Mouse (Mus musculus) neural tube, embryonic 11.5 days (tissue): Measurements from ENCODE around the gene Arnt. TPM values are rescaled to one million over a fixed set of nuclear protein-coding genes. Genes with fewer than 3 reads are reported as not detected.
"Not testable (repeated sequence)": the region's sequence is repeated elsewhere in the genome, so short reads cannot be mapped to it uniquely, and the experiment has no call there.

Experiments
- ATAC-seq: fragments of 200-750 bp; cut with Nextera tagmentation; 2 replicates; pipeline ENCODE4 v1.8.0; 2017; ENCODE audit warnings: moderate number of reproducible peaks, mild to moderate bottlenecking, moderate TSS enrichment, moderate library complexity; ENCODE audit not compliant: insufficient read depth, low FRiP score, low TSS enrichment
- DNase-seq: peaks from one replicate; pipeline ENCODE4 v3.0.0-alpha.2; 2015; ENCODE audit warnings: low spot score
- H3K27ac ChIP-seq: fragments of 300-500 bp; sonication (generic); 2 replicates; pipeline ENCODE4 v1.5.1; 2014; ENCODE audit warnings: low read depth, mild to moderate bottlenecking, low read length
- H3K27me3 ChIP-seq: fragments of 300-500 bp; sonication (generic); 2 replicates; pipeline ENCODE4 v1.6.1; 2014; ENCODE audit warnings: mild to moderate bottlenecking, low read length, mixed read lengths; ENCODE audit not compliant: control insufficient read depth, insufficient read depth
- H3K36me3 ChIP-seq: fragments of 300-500 bp; sonication (generic); 2 replicates; pipeline ENCODE4 v1.6.1; 2014; ENCODE audit warnings: mild to moderate bottlenecking, low read length, moderate library complexity, mixed read lengths; ENCODE audit not compliant: control insufficient read depth, insufficient read depth
- H3K4me1 ChIP-seq: fragments of 300-500 bp; sonication (generic); 2 replicates; pipeline ENCODE4 v1.6.1; 2014; ENCODE audit warnings: low read length, mixed read lengths; ENCODE audit not compliant: control insufficient read depth, insufficient read depth
- H3K4me2 ChIP-seq: fragments of 300-500 bp; sonication (generic); 2 replicates; pipeline ENCODE4 v1.6.1; 2014; ENCODE audit warnings: low read depth, mild to moderate bottlenecking, moderate library complexity
- H3K4me3 ChIP-seq: fragments of 300-500 bp; sonication (generic); 2 replicates; pipeline ENCODE4 v1.5.1; 2014; ENCODE audit warnings: low read depth, low read length
- H3K9ac ChIP-seq: fragments of 300-500 bp; sonication (generic); 2 replicates; pipeline ENCODE4 v1.6.1; 2014; ENCODE audit warnings: mild to moderate bottlenecking, low read length
- H3K9me3 ChIP-seq: fragments of 300-500 bp; sonication (generic); 2 replicates; pipeline ENCODE4 v1.6.1; 2016; ENCODE audit warnings: low read length; ENCODE audit not compliant: control insufficient read depth
- WGBS: fragments of 180-500 bp; shearing (Covaris S2); extraction: QIAGEN DNeasy Blood & Tissue Kit; methylation state at CpG from one replicate; pipeline ENCODE4 v1.1.7; 2014; 5-methylcytosine and 5-hydroxymethylcytosine counted together
- polyA plus RNA-seq: library from polyadenylated mRNA; unstranded; fragments of >200 nt; fragmentation: Nextera tagmentation; extraction: Ambion mirVana; gene quantifications from 2 replicates; pipeline ENCODE4 v1.2.1, GENCODE M21; 2014

Arnt gene
- polyA plus RNA-seq, 1 experiment from 2014 or later = 27.2 TPM

DNA sequence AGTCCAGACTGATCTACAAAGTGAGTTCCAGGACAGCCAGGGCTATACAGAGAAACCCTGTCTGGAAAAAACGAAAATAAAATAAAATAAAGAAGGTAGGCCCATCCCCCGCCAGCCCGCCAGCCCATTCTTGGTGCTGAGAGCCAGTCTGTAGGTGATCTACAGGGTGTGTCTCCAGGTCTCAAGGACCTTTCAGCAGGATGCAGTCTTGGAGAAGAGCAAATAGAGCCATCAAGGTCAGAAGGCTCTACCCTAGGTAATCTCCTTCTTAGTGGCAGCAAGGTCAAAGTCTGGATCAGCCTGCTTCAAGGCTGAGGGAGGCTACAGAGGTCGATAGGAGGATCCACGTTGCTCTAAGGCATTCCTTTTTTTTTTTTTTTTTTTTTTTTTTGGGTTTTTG lies 7.7 kb upstream of the Arnt start:
- not testable (repeated sequence) for H3K4me2 ChIP-seq, H3K36me3 ChIP-seq, H3K4me1 ChIP-seq, H3K27ac ChIP-seq, H3K4me3 ChIP-seq, H3K27me3 ChIP-seq, DNase-seq, ATAC-seq, H3K9me3 ChIP-seq, H3K9ac ChIP-seq
- WGBS = 87% methylated on average over 5 of the region's 5 CpGs

DNA sequence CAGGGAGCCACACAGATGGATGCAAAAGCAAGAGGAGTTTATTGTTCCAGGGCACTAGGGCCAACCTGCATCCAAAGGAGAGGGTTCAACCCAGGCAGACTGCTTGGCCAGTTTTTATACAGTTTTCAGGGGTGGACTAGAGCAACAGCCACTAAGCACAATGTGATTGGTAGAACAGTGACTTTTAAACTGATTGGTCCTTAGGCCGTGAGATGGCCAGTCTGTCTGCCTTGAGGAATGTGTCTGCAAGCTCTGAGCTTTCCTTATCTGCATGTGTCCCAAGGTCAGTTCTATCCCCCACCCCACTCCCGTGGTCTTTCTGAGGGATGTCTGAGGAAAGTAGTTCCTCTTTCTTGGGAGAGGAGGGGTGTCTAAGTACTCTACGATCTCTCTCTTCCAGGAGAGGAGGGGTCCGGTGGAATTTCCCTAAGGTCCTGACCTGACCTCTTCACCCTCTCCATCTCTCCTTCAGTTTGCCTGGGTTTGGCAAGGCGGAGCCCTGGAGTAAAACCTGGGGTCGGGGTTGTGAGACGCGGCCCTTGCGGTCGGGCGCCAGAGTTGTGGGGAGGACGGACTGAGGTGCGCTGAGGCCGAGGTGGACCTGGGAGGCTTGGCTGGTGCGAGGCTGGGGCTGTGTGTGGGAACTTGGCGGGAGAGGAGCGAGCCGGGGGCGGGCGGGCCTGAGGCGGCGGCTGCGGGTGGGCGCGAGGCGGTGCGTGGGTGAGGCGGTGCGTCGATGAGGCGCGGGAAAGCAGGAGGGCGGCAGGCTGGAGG lies 6.9 kb upstream of the Arnt start:
- DNase-seq, H3K9ac ChIP-seq, H3K27ac ChIP-seq, H3K36me3 ChIP-seq, H3K27me3 ChIP-seq, H3K4me1 ChIP-seq, H3K9me3 ChIP-seq: not testable (repeated sequence)
- peak; percentile 68 for ATAC-seq
- Histone ChIP-seq H3K4me3 (peak overlapping the region; percentile 23), H3K4me2 (peak overlapping the region; percentile 39)
- WGBS = 49% methylated on average over 8 of the region's 33 CpGs

DNA sequence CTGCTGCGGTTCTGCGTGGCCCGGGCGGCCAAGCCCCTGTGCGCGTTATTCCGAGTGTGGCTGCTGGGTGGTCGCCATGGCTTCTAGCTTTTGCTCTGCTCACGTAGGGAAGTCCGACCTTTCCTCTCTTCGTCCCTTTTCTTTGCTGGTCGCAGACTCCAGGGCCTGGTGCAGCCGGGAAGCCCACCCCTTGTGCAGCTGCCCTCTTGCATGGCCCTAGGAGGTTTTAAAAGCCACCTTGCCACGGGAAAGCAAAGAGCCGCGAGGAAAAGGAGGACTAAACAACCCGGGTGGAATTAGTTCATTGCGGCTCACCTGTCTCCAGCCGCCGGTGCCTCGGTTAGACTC lies 6.3 kb upstream of the Arnt start:
- not testable (repeated sequence) for H3K9me3 ChIP-seq, H3K36me3 ChIP-seq, ATAC-seq, H3K27ac ChIP-seq, DNase-seq, H3K4me1 ChIP-seq, H3K9ac ChIP-seq, H3K27me3 ChIP-seq
- 19% methylated on average over 12 of the region's 21 CpGs for WGBS
- peak overlapping the region; percentile 23 for H3K4me3 ChIP-seq
- peak overlapping the region; percentile 39 for H3K4me2 ChIP-seq

DNA sequence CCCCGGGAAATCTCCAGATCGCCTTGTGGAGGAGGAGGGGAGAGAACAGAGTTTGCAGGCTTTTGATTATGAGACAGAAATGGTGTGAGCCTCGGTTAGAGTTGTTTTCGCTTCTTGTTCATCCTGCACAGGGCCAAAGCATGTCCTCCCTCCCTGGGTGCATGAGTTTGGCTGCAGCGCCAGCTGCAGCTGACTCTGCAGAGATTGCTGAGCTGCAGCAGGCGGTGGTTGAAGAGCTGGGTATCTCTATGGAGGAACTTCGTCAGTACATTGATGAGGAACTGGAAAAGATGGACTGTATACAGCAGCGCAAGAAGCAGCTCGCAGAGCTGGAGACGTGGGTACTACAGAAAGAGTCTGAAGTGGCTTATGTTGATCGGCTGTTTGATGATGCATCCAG lies 5.8 kb upstream of the Arnt start:
- not testable (repeated sequence) for H3K9ac ChIP-seq, DNase-seq, H3K36me3 ChIP-seq, H3K4me2 ChIP-seq, H3K27ac ChIP-seq, H3K4me3 ChIP-seq, H3K9me3 ChIP-seq, H3K4me1 ChIP-seq, ATAC-seq, H3K27me3 ChIP-seq
- WGBS = 71% methylated on average over 3 of the region's 11 CpGs

DNA sequence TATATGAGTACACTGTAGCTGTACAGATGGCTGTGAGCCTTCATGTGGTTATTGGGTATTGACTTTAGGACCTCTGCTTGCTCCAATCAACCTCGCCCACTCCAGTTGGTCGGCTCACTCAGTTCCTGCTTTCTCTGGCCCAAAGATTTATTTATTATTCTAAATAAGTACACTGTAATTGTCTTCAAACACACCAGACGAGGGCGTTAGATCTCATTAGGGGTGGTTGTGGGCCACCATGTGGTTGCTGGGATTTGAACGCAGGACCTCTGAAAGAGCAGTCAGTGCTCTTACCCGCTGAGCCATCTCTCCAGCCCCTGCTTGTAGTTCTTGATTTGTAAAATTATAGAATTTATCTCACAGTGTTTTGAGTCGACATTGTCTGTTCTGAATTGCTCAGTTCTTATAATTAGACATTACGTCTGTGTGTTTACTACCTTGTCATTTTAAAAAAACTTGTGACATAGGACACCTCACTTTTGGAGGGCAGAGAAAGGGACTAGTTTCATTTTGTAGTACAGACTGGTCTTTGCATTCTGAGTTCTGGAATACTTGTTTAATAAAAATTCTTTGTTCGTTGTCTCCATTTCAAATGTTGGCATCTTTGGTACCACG lies 780 bp upstream of the Arnt start:
- peaks cover 5% of the 10 kb centered on the region for H3K4me1 ChIP-seq
- WGBS = 77% methylated on average over 10 of the region's 10 CpGs
- H3K27ac ChIP-seq = no peak overlapping the region
- H3K36me3 ChIP-seq = 0 out of 2 replicates have a peak, but pooled peaks cover 2% of the 10 kb centered on the region
- no peak overlapping the region for H3K9ac ChIP-seq
- peak overlapping the region; percentile 34; the same call in 1 of the 2 replicates for H3K4me2 ChIP-seq
- DNase-seq (no peak), ATAC-seq (no peak)
- H3K9me3 ChIP-seq = no peaks in the 10 kb centered on the region
- no peak overlapping the region for H3K4me3 ChIP-seq
- no peaks in the 10 kb centered on the region for H3K27me3 ChIP-seq

DNA sequence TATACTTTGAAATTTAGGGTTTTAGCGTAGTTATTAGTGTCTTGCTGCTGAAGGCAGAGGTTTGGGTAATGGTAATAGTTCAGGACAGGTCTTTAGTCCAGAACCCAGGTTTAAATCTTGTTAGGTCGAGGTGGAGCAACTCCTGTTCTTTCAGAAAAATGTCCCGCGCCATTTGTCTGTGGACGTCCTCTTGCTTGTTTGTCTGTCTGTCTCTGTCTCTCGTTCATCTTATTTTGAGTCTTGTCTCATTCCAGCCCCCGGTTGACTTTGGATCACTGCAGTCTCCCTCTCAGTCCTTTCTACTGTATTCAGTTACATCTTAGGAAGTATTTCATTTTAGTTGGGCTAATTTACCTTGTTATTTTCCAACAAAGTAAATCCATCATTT lies 789 bp downstream of the Arnt start:
- Histone ChIP-seq H3K36me3 (0 out of 2 replicates have a peak, but pooled peaks cover 2% of the 10 kb centered on the region), H3K4me1 (peaks cover 5% of the 10 kb centered on the region), H3K27ac (no peak overlapping the region), H3K27me3 (no peaks in the 10 kb centered on the region), H3K4me3 (peak overlapping the region; percentile 93), H3K9me3 (no peaks in the 10 kb centered on the region), H3K4me2 (peak overlapping the region; percentile 71), H3K9ac (peak overlapping the region; percentile 84)
- no peak for DNase-seq
- 7% methylated on average over 7 of the region's 7 CpGs for WGBS
- no peak for ATAC-seq

DNA sequence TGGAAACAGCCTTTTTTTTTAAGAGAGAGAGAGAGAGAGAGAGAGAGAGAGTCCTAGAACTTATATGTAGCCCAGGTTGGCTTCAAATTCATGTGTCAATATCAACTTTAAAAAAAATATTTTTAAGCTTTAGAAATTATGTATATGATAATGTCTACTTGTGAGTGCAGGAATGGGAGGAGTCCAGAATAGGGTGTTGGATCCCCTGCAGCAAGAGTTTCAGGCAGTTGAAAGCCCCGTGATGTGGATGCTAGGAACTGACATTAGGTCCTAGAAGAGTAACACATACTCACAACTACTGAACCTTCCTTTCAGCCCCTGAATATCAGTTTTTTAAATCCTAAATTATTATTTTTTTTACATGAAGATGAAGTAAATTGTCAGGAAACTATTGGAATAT lies 1.4 kb downstream of the Arnt start:
- Histone ChIP-seq H3K27me3 (no peaks in the 10 kb centered on the region), H3K4me3 (no peak overlapping the region), H3K4me2 (no peak overlapping the region), H3K27ac (no peak overlapping the region), H3K9me3 (no peaks in the 10 kb centered on the region), H3K36me3 (0 out of 2 replicates have a peak, but pooled peaks cover 2% of the 10 kb centered on the region), H3K4me1 (peaks cover 5% of the 10 kb centered on the region), H3K9ac (no peak overlapping the region)
- WGBS = 73% methylated on average over 1 of the region's 1 CpGs
- DNase-seq (no peak), ATAC-seq (no peak)

DNA sequence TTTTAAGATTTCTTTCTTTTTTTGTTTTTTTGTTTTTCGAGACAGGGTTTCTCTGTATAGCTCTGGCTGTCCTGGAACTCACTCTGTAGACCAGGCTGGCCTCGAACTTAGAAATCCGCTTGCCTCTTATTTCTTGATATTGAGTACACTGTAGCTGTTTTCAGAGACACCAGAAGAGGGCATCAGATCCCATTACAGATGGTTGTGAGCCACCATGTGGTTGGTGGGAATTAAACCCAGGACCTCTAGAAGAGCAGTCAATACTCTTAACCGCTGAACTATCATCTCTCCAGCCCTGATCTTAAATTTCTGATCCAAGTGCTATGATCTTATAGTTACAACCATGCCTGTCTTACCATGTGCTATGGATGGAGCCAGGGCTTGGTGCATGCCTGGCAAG lies 4.4 kb downstream of the Arnt start:
- H3K9me3 ChIP-seq, H3K27me3 ChIP-seq, H3K27ac ChIP-seq, H3K4me1 ChIP-seq, ATAC-seq, H3K4me2 ChIP-seq, H3K36me3 ChIP-seq, DNase-seq, H3K9ac ChIP-seq, H3K4me3 ChIP-seq: not testable (repeated sequence)
- WGBS = 96% methylated on average over 4 of the region's 4 CpGs

DNA sequence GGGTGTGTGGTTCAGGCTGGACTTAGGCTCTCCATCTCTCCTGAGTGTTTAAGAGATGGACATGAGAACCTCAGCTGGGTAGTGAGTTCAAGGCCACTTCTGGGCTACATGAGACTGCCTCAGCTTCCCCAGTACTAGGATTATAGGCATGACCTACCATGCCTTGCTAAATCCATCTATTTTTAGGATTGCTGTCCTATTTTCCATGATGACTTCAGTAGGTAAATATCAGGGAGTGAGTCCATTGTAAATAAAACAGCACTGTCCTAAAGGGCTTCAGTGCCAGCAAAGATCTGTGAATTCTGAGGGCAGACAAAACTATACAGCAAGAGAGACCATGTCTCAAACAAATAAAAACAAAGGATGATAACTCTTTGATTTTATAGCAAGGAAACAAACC lies 5.5 kb downstream of the Arnt start:
- no peak overlapping the region for H3K4me3 ChIP-seq
- peaks cover 5% of the 10 kb centered on the region for H3K4me1 ChIP-seq
- H3K36me3 ChIP-seq = 0 out of 2 replicates have a peak, but pooled peaks cover 2% of the 10 kb centered on the region
- H3K9me3 ChIP-seq = no peaks in the 10 kb centered on the region
- H3K9ac ChIP-seq = no peak overlapping the region
- no peaks in the 10 kb centered on the region for H3K27me3 ChIP-seq
- H3K4me2 ChIP-seq = no peak overlapping the region
- no peak overlapping the region for H3K27ac ChIP-seq
- no peak for ATAC-seq
- DNase-seq = no peak
